Comparison of ENCODE assay signal across 16 mouse cellular contexts in genomic region chr17:25640956-25641355, GRCm38 (mm10).
A peak's percentile ranks its signal among the peaks of the same experiment; 100 is the strongest.
DNase-seq lines count a peak whose midpoint lies in the region; ATAC-seq and TF ChIP-seq lines count a peak whose summit lies in the region.
"Had no signal": no experiment of that assay in that cellular context is flagged by ENCODE, and none has a peak within 500 bp of the region (broad histone marks: within the 10 kb centered on the region; RNA-seq: fewer than 3 reads in every experiment).

No protein-coding gene starts in this region.

- no peak for TF ChIP-seq CTCF in lung, postnatal 0 days (IDR thresholded peaks at IDR 0.05)
- TF ChIP-seq CTCF in midbrain, postnatal 0 days (IDR thresholded peaks at IDR 0.05), result no peak

- H3K4me2 ChIP-seq in embryonic facial prominence, embryonic 14.5 days (ENCODE audit: low read depth, low read length), result no peak overlapping the region
- H3K4me2 ChIP-seq in lung, postnatal 0 days (replicated peaks; ENCODE audit: low read depth, low read length), result no peak overlapping the region
- no peak overlapping the region for H3K4me2 ChIP-seq in hindbrain, embryonic 14.5 days (replicated peaks)
- no peak overlapping the region for H3K4me2 ChIP-seq in midbrain, postnatal 0 days (ENCODE audit: low read depth, low read length, poor library complexity, severe bottlenecking)
- H3K4me2 ChIP-seq: embryonic facial prominence, embryonic 12.5 days; limb, embryonic 15.5 days had no signal

- no peaks in the 10 kb centered on the region for H3K27me3 ChIP-seq in embryonic facial prominence, embryonic 14.5 days (replicated peaks; ENCODE audit: control insufficient read depth, insufficient read depth, low read length)
- no peaks in the 10 kb centered on the region for H3K27me3 ChIP-seq in embryonic facial prominence, embryonic 10.5 days (replicated peaks; ENCODE audit: low read depth, poor library complexity, severe bottlenecking)
- no peaks in the 10 kb centered on the region for H3K27me3 ChIP-seq in lung, postnatal 0 days (replicated peaks; ENCODE audit: insufficient read depth, low read length)
- no peaks in the 10 kb centered on the region for H3K27me3 ChIP-seq in hindbrain, embryonic 14.5 days (ENCODE audit: control insufficient read depth, insufficient read depth, low read length)
- H3K27me3 ChIP-seq in midbrain, postnatal 0 days (ENCODE audit: insufficient read depth, low read length), result no peaks in the 10 kb centered on the region
- H3K27me3 ChIP-seq: embryonic facial prominence, embryonic 12.5 days; limb, embryonic 15.5 days had no signal

- no peak overlapping the region for H3K27ac ChIP-seq in embryonic facial prominence, embryonic 14.5 days (replicated peaks; ENCODE audit: low read depth, low read length)
- no peak overlapping the region for H3K27ac ChIP-seq in embryonic facial prominence, embryonic 10.5 days (replicated peaks)
- no peak overlapping the region for H3K27ac ChIP-seq in lung, postnatal 0 days (ENCODE audit: low read length)
- H3K27ac ChIP-seq in hindbrain, embryonic 14.5 days, result 0 out of 2 replicates have a peak overlapping the region, but pooled peaks have one; percentile 38
- H3K27ac ChIP-seq in midbrain, postnatal 0 days (ENCODE audit: low read depth, low read length), result peak overlapping the region; percentile 71
- H3K27ac ChIP-seq: embryonic facial prominence, embryonic 12.5 days; kidney, postnatal 0 days; limb, embryonic 15.5 days had no signal

- 40% methylated on average over 4 of the region's 4 CpGs for WGBS in embryonic facial prominence, embryonic 14.5 days
- 43% methylated on average over 4 of the region's 4 CpGs for WGBS in embryonic facial prominence, embryonic 10.5 days
- WGBS in lung, postnatal 0 days, result 59% methylated on average over 4 of the region's 4 CpGs
- WGBS in hindbrain, embryonic 14.5 days, result 53% methylated on average over 4 of the region's 4 CpGs
- WGBS in midbrain, postnatal 0 days, result 35% methylated on average over 4 of the region's 4 CpGs

- H3K4me1 ChIP-seq in embryonic facial prominence, embryonic 14.5 days (ENCODE audit: control insufficient read depth, insufficient read depth, low read length), result peaks cover 19% of the 10 kb centered on the region
- peaks cover 77% of the 10 kb centered on the region for H3K4me1 ChIP-seq in embryonic facial prominence, embryonic 10.5 days
- H3K4me1 ChIP-seq in lung, postnatal 0 days (ENCODE audit: insufficient read depth, low read depth, low read length), result no peaks in the 10 kb centered on the region
- peaks cover 24% of the 10 kb centered on the region for H3K4me1 ChIP-seq in hindbrain, embryonic 14.5 days (replicated peaks; ENCODE audit: control insufficient read depth, insufficient read depth, low read length)
- H3K4me1 ChIP-seq in midbrain, postnatal 0 days (ENCODE audit: insufficient read depth, low read length), result no peaks in the 10 kb centered on the region

- TF ChIP-seq EP300 in lung, postnatal 0 days (IDR thresholded peaks at IDR 0.05), result no peak

- H3K4me3 ChIP-seq in embryonic facial prominence, embryonic 14.5 days (ENCODE audit: low read depth, low read length), result no peak overlapping the region
- H3K4me3 ChIP-seq in embryonic facial prominence, embryonic 10.5 days, result no peak overlapping the region
- H3K4me3 ChIP-seq in lung, postnatal 0 days (ENCODE audit: low read depth, low read length), result no peak overlapping the region
- H3K4me3 ChIP-seq in hindbrain, embryonic 14.5 days (replicated peaks; ENCODE audit: low read length), result no peak overlapping the region
- no peak overlapping the region for H3K4me3 ChIP-seq in midbrain, postnatal 0 days (ENCODE audit: low read depth, low read length)
- H3K4me3 ChIP-seq: embryonic facial prominence, embryonic 12.5 days; limb, embryonic 15.5 days had no signal

- H3K9ac ChIP-seq in embryonic facial prominence, embryonic 14.5 days (ENCODE audit: low read depth, low read length), result no peak overlapping the region
- no peak overlapping the region for H3K9ac ChIP-seq in lung, postnatal 0 days (replicated peaks; ENCODE audit: low read depth)
- H3K9ac ChIP-seq in hindbrain, embryonic 14.5 days, result no peak overlapping the region
- H3K9ac ChIP-seq in midbrain, postnatal 0 days (replicated peaks; ENCODE audit: low read length, poor library complexity, severe bottlenecking), result no peak overlapping the region
- H3K9ac ChIP-seq: embryonic facial prominence, embryonic 12.5 days; limb, embryonic 15.5 days; liver, postnatal 0 days had no signal

- peaks cover 3% of the 10 kb centered on the region; the same call in 1 of the 2 replicates for H3K36me3 ChIP-seq in embryonic facial prominence, embryonic 14.5 days (ENCODE audit: control insufficient read depth, insufficient read depth, low read length)
- peaks cover 18% of the 10 kb centered on the region; the same call in 1 of the 2 replicates for H3K36me3 ChIP-seq in embryonic facial prominence, embryonic 10.5 days (replicated peaks)
- H3K36me3 ChIP-seq in lung, postnatal 0 days (ENCODE audit: insufficient read depth, low read length), result no peaks in the 10 kb centered on the region
- no peaks in the 10 kb centered on the region for H3K36me3 ChIP-seq in hindbrain, embryonic 14.5 days (replicated peaks; ENCODE audit: control insufficient read depth, insufficient read depth)
- no peaks in the 10 kb centered on the region for H3K36me3 ChIP-seq in midbrain, postnatal 0 days (ENCODE audit: insufficient read depth, low read length)
- H3K36me3 ChIP-seq: embryonic facial prominence, embryonic 12.5 days had no signal

- peak; percentile 43 for DNase-seq in embryonic facial prominence, embryonic 14.5 days (ENCODE audit: low spot score)
- no peak for DNase-seq in embryonic facial prominence, embryonic 10.5 days (ENCODE audit: low spot score)
- peak; percentile 17 for DNase-seq in lung, postnatal 0 days (ENCODE audit: low spot score)
- no peak for DNase-seq in lung, postnatal 4 days
- no peak for DNase-seq in hindbrain, embryonic 14.5 days (ENCODE audit: low spot score)
- DNase-seq in midbrain, postnatal 0 days (ENCODE audit: low spot score), result peak; percentile 52
- no peak for DNase-seq in right cerebral cortex, postnatal 4 days
- no peak for DNase-seq in kidney, postnatal 10 days
- DNase-seq: cerebellum, adult 11 months; heart, adult 11 months; heart, postnatal 4 days; kidney, adult 11 months; liver, postnatal 0 days had no signal

- no peak for ATAC-seq in embryonic facial prominence, embryonic 14.5 days (ENCODE audit: low read depth)
- no peak for ATAC-seq in lung, postnatal 0 days
- ATAC-seq in hindbrain, embryonic 14.5 days (ENCODE audit: low FRiP score), result no peak
- no peak for ATAC-seq in midbrain, postnatal 0 days (ENCODE audit: low FRiP score)
- ATAC-seq: liver, postnatal 0 days had no signal

- H3K9me3 ChIP-seq in embryonic facial prominence, embryonic 14.5 days (ENCODE audit: control insufficient read depth, low read length), result no peaks in the 10 kb centered on the region
- no peaks in the 10 kb centered on the region for H3K9me3 ChIP-seq in embryonic facial prominence, embryonic 10.5 days
- no peaks in the 10 kb centered on the region for H3K9me3 ChIP-seq in lung, postnatal 0 days (ENCODE audit: low read length)
- no peaks in the 10 kb centered on the region for H3K9me3 ChIP-seq in hindbrain, embryonic 14.5 days (ENCODE audit: control insufficient read depth, low read length)
- H3K9me3 ChIP-seq in midbrain, postnatal 0 days (ENCODE audit: low read length), result no peaks in the 10 kb centered on the region
- H3K9me3 ChIP-seq: embryonic facial prominence, embryonic 12.5 days; limb, embryonic 15.5 days had no signal

Comparison
In these comparisons a context has a peak if more than half of its experiments do, and no peak if none do; other contexts are left out.
1. DNase-seq: peak in embryonic facial prominence, embryonic 14.5 days (single experiment), lung, postnatal 0 days (single experiment) and midbrain, postnatal 0 days (single experiment); none in embryonic facial prominence, embryonic 10.5 days (single experiment), lung, postnatal 4 days (0 of 2), hindbrain, embryonic 14.5 days (single experiment), right cerebral cortex, postnatal 4 days (single experiment) and kidney, postnatal 10 days (single experiment).
2. H3K27ac ChIP-seq: peak in hindbrain, embryonic 14.5 days (single experiment) and midbrain, postnatal 0 days (single experiment); none in embryonic facial prominence, embryonic 14.5 days (single experiment), embryonic facial prominence, embryonic 10.5 days (single experiment) and lung, postnatal 0 days (single experiment).